Mouse (Mus musculus) ES-E14 (cell line): ENCODE measurements around the gene Sppl2a. TPM values are rescaled to one million over a fixed set of nuclear protein-coding genes. Genes with fewer than 3 reads are reported as not detected.

Experiments
- DNase-seq: peaks from one replicate; pipeline ENCODE4 v3.0.0-alpha.2; 2013; ENCODE audit warnings: low read depth, low spot score
- H3K27ac ChIP-seq: 2 replicates; pipeline ENCODE4 v1.5.1; 2012; ENCODE audit warnings: low read depth, mild to moderate bottlenecking, low read length, moderate library complexity, mixed read lengths; ENCODE audit not compliant: poor library complexity, insufficient read depth, severe bottlenecking
- H3K36me3 ChIP-seq: 2 replicates; pipeline ENCODE4 v1.6.1; 2012; ENCODE audit warnings: mild to moderate bottlenecking, low read length, moderate library complexity, mixed read lengths; ENCODE audit not compliant: control insufficient read depth, poor library complexity, insufficient read depth, severe bottlenecking
- H3K4me1 ChIP-seq, 2 experiments: fragments of 150-350 bp in 1 of 2; sonication (generic) in 1 of 2; 2 replicates each; pipeline ENCODE4 v1.6.1; 2012; ENCODE audit warnings: low read length in 2 of 2, mild to moderate bottlenecking in 1 of 2, mixed read lengths in 1 of 2; ENCODE audit not compliant: control insufficient read depth in 2 of 2, insufficient read depth in 2 of 2, poor library complexity in 1 of 2
- H3K4me3 ChIP-seq, 2 experiments: fragments of 150-350 bp in 1 of 2; sonication (generic) in 1 of 2; 2 replicates each; pipeline ENCODE4 v1.5.1; 2012; ENCODE audit warnings: low read length in 2 of 2, low read depth in 1 of 2, mild to moderate bottlenecking in 1 of 2, mixed read lengths in 1 of 2; ENCODE audit not compliant: insufficient read depth in 1 of 2, poor library complexity in 1 of 2, severe bottlenecking in 1 of 2
- H3K9ac ChIP-seq: 2 replicates; pipeline ENCODE4 v1.6.1; 2012; ENCODE audit warnings: low read depth, mild to moderate bottlenecking, low read length, mixed read lengths; ENCODE audit not compliant: poor library complexity, insufficient read depth, severe bottlenecking
- H3K9me3 ChIP-seq: fragments of 150-350 bp; sonication (generic); 2 replicates; pipeline ENCODE4 v1.6.1; 2012; ENCODE audit warnings: low read depth, mild to moderate bottlenecking, low read length; ENCODE audit not compliant: control insufficient read depth, insufficient read depth
- CHD2 ChIP-seq: IDR thresholded peaks from 2 replicates; pipeline ENCODE4 v1.6.1; 2014; ENCODE audit warnings: mild to moderate bottlenecking, low read depth, low read length, inconsistent platforms
- HCFC1 ChIP-seq: IDR thresholded peaks from 2 replicates; pipeline ENCODE4 v1.6.1; 2012; ENCODE audit warnings: low read length, inconsistent platforms, borderline replicate concordance; ENCODE audit not compliant: insufficient read depth
- MAFK ChIP-seq: IDR thresholded peaks from 2 replicates; pipeline ENCODE4 v1.6.1; 2014; ENCODE audit warnings: mild to moderate bottlenecking, low read depth, low read length, inconsistent platforms; ENCODE audit not compliant: insufficient read depth
- ZC3H11A ChIP-seq: IDR thresholded peaks from 2 replicates; pipeline ENCODE4 v1.6.1; 2012; ENCODE audit warnings: low read depth, mild to moderate bottlenecking, inconsistent platforms, low read length, borderline replicate concordance
- ZNF384 ChIP-seq: IDR thresholded peaks from 2 replicates; pipeline ENCODE4 v1.6.1; 2012; ENCODE audit warnings: low read depth, low read length, inconsistent platforms
- in situ Hi-C, 2 experiments: fragments of 600-800 bp; cut with MboI; formaldehyde crosslinking; loops; one replicate each; pipeline ENCODE4 v1.15.1; 2025; ENCODE audit warnings: low sequenced_read_pairs in 2 of 2, inconsistent platforms in 1 of 2; ENCODE audit not compliant: unreplicated experiment in 2 of 2
- total RNA-seq: library from RNA; depleted of rRNA; stranded (reverse); fragments of 300-350 nt; gene quantifications from 2 replicates; pipeline ENCODE4 v1.2.3, GENCODE M21; 2012; rRNA removed

Gene Sppl2a
- total RNA-seq: 15.2 and 18.3 TPM in 2 replicates

- H3K4me3 ChIP-seq: peak within 1 kb of the TSS; percentile 75 to 92
- H3K4me1 ChIP-seq: no peaks in the 10 kb centered on the region; a peak in 1 of 4 replicates
- peak within 1 kb of the TSS; percentile 42 for H3K27ac ChIP-seq
- peak; percentile 64 for DNase-seq
- peak within 1 kb of the TSS; percentile 85 for H3K9ac ChIP-seq
- TF ChIP-seq ZNF384 (no peak), ZC3H11A (no peak), CHD2 (no peak), HCFC1 (peak; percentile 79), MAFK (no peak)
- no peaks in the 10 kb centered on the region for H3K9me3 ChIP-seq
- in situ Hi-C loops: no loop called here
- H3K36me3 ChIP-seq: no peaks in the 10 kb centered on the region
Observed at GRCm38 (mm10) chr2:126932897-126933641, at the start of gene Sppl2a. Gene Sppl2a, minus strand, starts transcription at chr2:126933235.

DNA sequence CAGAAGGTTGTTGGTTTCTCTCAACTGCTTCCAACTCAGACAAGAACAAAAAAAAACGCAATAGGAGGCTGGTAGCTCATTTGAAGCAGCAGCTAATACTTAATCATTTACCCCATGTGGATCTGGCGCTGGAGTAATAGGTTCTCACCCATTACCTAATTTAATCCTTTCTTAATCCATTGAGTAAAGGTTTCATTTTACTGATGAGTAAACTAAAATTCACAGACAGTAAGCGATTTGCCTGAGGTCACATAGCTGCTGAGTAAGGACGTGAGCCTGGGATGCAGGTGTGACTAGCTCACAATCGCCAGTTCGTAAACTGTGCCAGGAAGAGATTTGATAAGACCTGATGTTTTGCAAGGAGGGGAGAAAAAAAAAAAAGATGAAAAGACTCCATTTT, 44.4 kb upstream of the Sppl2a start:
- TF ChIP-seq CHD2: no peak
- TF ChIP-seq ZC3H11A: no peak
- no peak for TF ChIP-seq HCFC1
- no peak for TF ChIP-seq ZNF384
- no peak for TF ChIP-seq MAFK
- no peaks in the 10 kb centered on the region for H3K4me1 ChIP-seq
- H3K9me3 ChIP-seq: no peaks in the 10 kb centered on the region
- no peak overlapping the region for H3K9ac ChIP-seq
- no peak for DNase-seq
- no peaks in the 10 kb centered on the region for H3K36me3 ChIP-seq
- in situ Hi-C loops: no loop called here
- H3K4me3 ChIP-seq: no peak overlapping the region
- no peak overlapping the region for H3K27ac ChIP-seq

DNA sequence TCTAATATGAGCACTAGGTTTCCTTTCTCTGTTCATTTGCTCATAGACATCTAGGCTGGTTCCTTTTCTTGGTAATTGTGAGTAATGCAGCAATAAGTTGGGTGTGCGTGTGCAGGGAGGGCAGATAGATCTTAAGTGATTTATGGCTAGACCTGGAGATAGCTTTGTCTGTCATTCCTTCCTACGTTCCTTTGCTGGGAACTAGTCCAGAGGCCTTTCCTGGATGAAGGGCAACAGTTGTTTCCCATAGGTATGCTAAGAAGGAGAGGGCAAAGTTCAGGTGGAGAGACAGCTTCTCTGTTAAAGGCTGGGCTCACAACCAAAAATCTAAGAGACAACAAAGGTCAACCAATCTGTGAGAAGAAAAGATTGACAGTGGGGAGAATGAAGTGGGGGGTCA, 28.7 kb upstream of the Sppl2a start:
- Histone ChIP-seq H3K4me3 (no peak overlapping the region), H3K4me1 (no peaks in the 10 kb centered on the region), H3K9me3 (no peaks in the 10 kb centered on the region), H3K27ac (no peak overlapping the region), H3K36me3 (no peaks in the 10 kb centered on the region), H3K9ac (no peak overlapping the region)
- no peak for DNase-seq
- in situ Hi-C loops: no loop called here
- TF ChIP-seq CHD2 (no peak), HCFC1 (no peak), ZC3H11A (no peak), MAFK (no peak), ZNF384 (no peak)

GRCm38 (mm10) chr2:126955671-126956070, 22.6 kb upstream of the Sppl2a start:
- no peak overlapping the region for H3K27ac ChIP-seq
- no peaks in the 10 kb centered on the region for H3K36me3 ChIP-seq
- H3K4me1 ChIP-seq: peaks cover 0 to 7% of the 10 kb centered on the region in 2 experiments; a peak in 1 of 4 replicates
- in situ Hi-C loops: no loop called here
- no peak for TF ChIP-seq CHD2
- no peak for TF ChIP-seq ZC3H11A
- no peak for TF ChIP-seq ZNF384
- no peak for TF ChIP-seq MAFK
- no peak for TF ChIP-seq HCFC1
- no peak overlapping the region for H3K4me3 ChIP-seq
- DNase-seq: no peak
- H3K9me3 ChIP-seq: no peaks in the 10 kb centered on the region
- no peak overlapping the region for H3K9ac ChIP-seq
